Mouse (Mus musculus): ENCODE measurements at regions not wholly inside any gene's neighbourhood (a gene's known extent, or its start where the extent isn't known, plus 50 kb on each side); places are given as distances from the start of the nearest gene placed in this dataset.
A peak's percentile ranks its signal among the peaks of the same experiment; 100 is the strongest.
"Not testable (repeated sequence)": the region's sequence is repeated elsewhere in the genome, so short reads cannot be mapped to it uniquely, and the experiment has no call there.

- DNase-seq (ENCODE audit: low spot score in 2 of 2) = no peak
Measured at GRCm38 (mm10) chr5:77816759-77817280, 409.0 kb upstream of the Igfbp7 start.

- no peak for DNase-seq (ENCODE audit: low spot score in 2 of 2)
Measured at GRCm38 (mm10) chr5:77809844-77810243, 402.0 kb upstream of the Igfbp7 start.

DNA sequence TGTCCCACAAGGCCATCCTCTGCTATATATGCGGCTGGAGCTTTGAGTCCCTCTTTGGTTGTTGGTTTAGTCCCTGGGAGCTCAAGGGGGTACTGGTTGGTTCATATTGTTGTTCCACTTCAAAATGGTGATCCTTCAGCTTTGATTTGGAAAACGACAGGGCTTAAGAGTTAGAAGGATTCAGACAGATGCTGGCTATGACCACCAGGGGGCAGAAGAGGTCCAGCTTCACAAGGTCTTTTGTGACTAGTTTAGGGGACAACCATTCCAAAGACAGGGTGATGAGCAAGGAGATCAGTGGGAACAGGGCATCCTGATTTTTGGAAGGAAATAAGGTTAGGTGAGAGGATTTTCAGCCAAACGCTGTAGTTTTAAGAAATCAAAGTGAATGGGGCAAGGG, 399.9 kb upstream of the Igfbp7 start:
- DNase-seq (ENCODE audit: low spot score in 2 of 2) = peak; percentile 83 to 87

DNA sequence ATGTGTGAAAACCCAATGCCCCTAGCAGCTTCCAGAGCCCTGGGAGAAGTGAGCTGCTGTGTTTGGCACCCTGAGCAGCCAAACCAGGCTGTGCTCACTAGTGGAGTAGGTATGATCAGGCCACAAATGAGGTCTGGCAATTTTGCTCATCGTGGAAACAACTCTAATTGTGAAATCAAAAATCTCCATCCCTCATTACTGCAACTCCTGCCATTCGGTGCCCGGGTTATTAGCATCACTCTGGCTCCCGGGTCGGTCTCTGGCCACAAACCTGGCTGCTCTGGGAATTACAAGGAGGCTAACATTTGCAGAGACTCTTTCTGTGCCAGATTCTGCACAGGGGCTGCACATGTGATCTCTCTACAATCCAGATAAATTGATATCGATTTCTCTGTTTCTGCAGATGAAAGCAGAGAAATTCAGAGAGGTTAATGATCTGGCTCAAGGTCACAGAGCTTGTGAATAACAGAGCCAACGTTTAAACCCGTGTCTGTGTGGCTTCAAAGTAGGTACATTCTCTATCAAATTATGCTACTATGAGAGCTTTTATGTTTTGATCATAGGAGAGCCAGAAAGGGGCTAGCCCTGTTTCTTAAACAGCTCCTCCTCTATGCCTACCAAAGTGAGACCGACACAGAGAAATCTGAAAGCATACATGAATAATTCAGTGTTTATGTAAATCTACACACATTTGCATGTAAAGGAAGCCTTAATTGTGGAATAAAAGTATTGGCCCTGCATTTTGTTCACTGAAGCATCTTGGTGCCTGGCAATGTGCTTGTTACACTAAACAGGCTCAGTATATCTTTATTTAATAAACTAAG, 398.7 kb upstream of the Igfbp7 start:
- peak; percentile 25 to 30 for DNase-seq (ENCODE audit: low spot score in 2 of 2)

DNA sequence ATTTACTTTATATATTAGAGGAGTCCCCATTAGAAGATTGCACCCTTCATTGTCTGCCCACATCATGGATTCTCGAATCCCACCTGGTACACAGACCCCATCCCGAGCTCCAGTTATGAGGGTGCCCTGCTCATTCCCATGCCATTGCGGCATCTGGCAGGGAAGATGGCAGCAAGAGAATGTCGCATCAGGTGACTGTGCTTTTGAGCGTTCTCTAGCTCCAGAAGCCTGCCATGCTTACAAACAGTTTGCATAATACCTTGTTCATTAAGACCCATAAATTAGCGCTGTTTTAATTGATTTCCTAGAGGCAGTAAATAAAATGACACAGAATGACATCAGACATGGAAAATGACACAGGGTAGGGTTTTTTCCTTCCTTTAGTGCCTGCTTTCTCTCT, 398.0 kb upstream of the Igfbp7 start:
- DNase-seq (ENCODE audit: low spot score in 2 of 2) = no peak

GRCm38 (mm10) chr5:77805303-77805702, 397.5 kb upstream of the Igfbp7 start:
- DNase-seq (ENCODE audit: low spot score in 2 of 2) = no peak

DNA sequence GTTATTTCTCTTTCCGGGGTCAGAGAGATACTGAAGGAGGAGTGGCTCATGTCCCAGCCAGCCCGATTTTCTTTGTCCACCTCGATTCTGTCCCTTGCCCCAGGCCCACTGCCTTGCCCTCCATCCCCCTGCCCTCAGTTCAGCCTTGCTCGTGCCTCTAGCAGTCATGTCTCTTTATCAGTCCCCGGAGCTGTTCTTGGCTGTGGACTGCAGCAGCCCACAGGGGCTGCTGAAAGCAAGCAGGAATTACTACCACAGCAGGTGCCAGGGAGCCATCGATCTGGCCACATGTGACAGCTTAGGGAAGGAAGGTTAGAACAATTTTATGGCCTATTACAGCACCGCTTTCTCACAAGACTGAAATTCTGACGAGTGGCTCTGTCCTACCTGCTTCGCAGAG, 396.3 kb upstream of the Igfbp7 start:
- peak in 1 of 2 experiments; percentile 29 for DNase-seq (ENCODE audit: low spot score in 2 of 2)

DNA sequence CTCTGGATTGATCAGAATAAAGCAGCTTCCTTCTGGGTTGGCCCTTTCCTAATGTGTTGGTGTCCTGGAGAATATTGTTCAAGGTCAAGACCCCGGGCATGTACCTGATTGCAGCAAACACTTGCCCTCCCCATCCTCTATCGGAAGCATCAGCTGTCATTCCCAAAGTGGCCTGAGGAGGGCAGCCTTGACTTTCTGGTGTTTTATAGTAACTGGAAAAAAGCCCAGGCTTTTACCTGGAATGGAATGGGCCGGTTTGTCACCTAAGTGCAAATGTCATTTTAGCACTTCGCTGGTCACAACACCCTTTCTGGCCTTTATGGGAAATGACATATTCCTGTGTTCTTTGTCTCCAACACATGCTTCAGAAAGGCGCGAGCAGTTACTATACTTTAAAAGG, 395.7 kb upstream of the Igfbp7 start:
- DNase-seq (ENCODE audit: low spot score in 2 of 2) = peak; percentile 82 to 83

DNA sequence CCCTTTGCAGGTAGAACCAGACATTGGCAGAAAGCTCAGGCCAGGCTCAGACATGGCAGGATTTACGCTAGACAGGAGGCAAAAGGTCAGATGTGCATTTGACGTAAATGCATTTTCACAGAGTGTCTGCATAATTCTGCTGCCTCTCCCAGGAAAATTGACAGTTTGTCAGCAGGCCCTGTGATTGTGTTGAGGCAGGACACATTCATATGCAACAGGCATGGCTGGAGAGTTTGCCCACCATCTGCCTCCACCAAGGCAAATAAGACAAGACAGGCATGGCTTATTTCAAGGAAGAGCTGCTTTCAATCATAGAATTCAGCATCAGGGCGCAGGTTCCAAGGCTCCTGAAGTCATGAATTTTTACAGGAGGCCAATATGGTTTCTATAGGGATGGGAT, 389.1 kb upstream of the Igfbp7 start:
- DNase-seq (ENCODE audit: low spot score in 2 of 2) = no peak

GRCm38 (mm10) chr5:77795766-77796165, 387.9 kb upstream of the Igfbp7 start:
- no peak for DNase-seq (ENCODE audit: low spot score in 2 of 2)

- DNase-seq (ENCODE audit: low spot score in 2 of 2) = no peak
Measured at GRCm38 (mm10) chr5:77783953-77784352, 376.1 kb upstream of the Igfbp7 start.

DNA sequence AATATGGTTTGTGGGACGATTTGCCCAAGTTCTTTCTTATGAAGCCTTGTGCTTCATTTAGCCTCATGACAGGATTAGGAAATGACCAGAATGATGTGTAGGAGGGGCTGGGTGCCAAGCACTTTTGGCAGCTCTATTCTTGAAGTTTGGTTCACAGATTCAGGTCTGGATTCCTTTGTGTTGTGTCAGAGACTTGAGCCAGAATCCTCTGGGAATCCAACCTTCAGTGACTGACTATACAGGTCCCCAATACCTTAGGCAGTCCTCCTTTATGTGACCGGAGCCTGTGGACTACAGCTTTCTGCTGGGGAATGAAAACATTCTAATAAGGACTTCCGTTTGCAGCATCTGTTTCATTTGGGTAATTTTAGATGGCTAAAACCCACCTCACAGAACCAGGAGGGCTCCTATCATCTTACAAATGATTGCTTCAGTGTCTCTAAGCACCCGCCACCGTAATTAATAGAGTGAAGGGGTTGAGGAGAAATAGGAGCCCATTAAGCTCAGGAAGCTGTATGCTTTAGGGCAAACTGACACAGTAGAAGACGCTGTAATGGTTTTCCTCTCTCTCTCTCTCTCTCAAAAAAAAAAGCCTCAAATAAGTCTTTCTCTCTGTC, 354.7 kb upstream of the Igfbp7 start:
- DNase-seq (ENCODE audit: low spot score in 2 of 2) = peak; percentile 9 to 16

DNA sequence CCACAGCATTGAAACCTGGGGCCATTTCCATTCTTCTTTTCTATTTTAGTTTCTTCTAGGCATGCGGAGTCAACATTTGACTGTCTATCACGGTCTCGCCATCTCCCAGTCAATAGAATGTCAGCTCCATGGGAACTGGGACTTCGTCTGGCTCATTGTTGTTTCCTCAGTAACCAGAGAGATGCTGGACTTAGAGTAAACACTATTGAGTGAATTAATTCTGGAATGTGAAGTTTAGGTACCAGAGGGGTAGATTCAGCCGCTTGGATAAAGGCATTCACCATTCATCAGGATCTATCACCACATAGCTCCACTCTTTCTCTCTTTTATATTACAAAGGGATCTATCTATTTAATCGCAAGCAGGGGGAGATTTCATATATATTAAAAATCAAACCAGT, 354.2 kb upstream of the Igfbp7 start:
- no peak for DNase-seq (ENCODE audit: low spot score in 2 of 2)

- DNase-seq (ENCODE audit: low spot score in 2 of 2) = no peak
Measured at GRCm38 (mm10) chr5:77748933-77749332, 341.1 kb upstream of the Igfbp7 start.

GRCm38 (mm10) chr5:77746604-77747003, 338.8 kb upstream of the Igfbp7 start:
- no peak for DNase-seq (ENCODE audit: low spot score in 2 of 2)

GRCm38 (mm10) chr5:77743467-77743866, 335.6 kb upstream of the Igfbp7 start:
- DNase-seq (ENCODE audit: low spot score in 2 of 2) = no peak

DNA sequence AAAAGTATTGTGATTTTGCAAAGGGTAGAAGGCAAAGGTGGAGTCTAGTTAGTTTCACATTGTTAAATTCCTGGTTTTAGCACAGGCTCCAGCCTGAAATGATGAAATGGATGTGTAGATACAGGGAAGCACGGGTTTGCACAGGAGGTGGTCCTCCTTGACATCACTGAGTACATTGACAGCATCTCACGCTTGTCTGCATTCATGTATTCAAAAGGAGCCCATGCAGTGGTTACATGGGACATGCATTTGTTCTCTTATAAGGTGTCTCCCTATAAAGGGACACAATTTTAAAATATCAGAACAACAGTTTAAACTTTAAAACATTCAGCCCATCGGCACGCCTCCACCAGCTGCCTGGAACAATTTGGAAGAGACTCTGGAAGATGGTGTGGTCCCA, 322.4 kb upstream of the Igfbp7 start:
- not testable (repeated sequence) for DNase-seq (ENCODE audit: low spot score in 2 of 2)

- DNase-seq (ENCODE audit: low spot score in 2 of 2) = no peak
Measured at GRCm38 (mm10) chr5:77681592-77681991, 273.8 kb upstream of the Igfbp7 start.

- no peak for DNase-seq (ENCODE audit: low spot score in 2 of 2)
Measured at GRCm38 (mm10) chr5:77672073-77672924, 264.5 kb upstream of the Igfbp7 start.

- DNase-seq (ENCODE audit: low spot score in 2 of 2) = peak; percentile 16 to 22
Measured at GRCm38 (mm10) chr5:77663096-77663495, 255.3 kb upstream of the Igfbp7 start.

DNA sequence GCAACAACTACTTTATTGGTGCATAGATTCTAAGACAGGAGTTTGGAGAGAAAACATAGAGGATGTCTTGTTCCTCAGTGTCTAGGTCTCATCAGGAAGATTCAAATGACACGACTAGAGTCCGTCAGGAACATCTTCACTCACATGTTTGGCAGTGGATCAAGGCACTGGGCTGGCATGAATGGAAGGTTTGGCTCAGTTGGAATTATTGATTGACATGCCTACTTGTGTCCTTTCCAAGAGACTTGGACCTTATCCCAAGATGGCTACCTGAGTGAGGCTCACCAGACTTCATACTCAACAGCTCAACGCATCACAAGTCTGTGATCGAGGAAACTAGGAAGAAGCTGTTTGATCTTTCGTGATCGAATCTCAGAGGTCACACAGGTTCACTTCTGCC, 251.2 kb upstream of the Igfbp7 start:
- no peak for DNase-seq (ENCODE audit: low spot score in 2 of 2)

DNA sequence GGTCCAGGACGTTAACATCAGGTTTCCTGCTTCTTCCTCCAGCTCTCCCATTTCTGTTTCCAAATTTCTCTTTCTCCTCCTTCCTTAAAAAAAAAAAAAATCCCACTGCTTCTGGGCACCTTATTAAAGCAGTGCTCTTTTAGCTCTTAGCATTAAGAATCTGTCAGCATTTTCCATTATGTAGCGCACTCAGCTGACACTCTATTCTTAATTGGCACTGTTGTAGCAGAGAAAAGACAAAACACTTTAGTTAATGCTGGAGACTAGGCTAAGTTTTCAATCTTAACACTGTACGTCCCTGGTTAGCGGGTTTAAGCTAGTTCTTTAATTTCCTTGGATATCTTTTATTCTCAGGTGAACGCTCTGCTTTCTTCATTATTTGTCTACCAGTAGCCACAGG, 236.8 kb upstream of the Igfbp7 start:
- no peak for DNase-seq (ENCODE audit: low spot score in 2 of 2)

Data from layer of hippocampus, postnatal 10 days (tissue).